Mouse (Mus musculus): ENCODE results near the gene Pth2. TPM values are rescaled to one million over a fixed set of nuclear protein-coding genes. Genes with fewer than 3 reads are reported as not detected.

Pth2 gene
- polyA plus RNA-seq, 1 experiment from 2014 or later: 2.4 TPM

GRCm38 (mm10) chr7:45192585-45193310 is 12.0 kb downstream of the Pth2 start:
- Histone ChIP-seq H3K4me3 (no peak overlapping the region), H3K36me3 (no peaks in the 10 kb centered on the region), H3K4me2 (replicated peaks) (no peak overlapping the region), H3K9me3 (no peaks in the 10 kb centered on the region), H3K27ac (replicated peaks) (no peak overlapping the region), H3K27me3 (peaks cover 46% of the 10 kb centered on the region), H3K4me1 (peaks cover 7% of the 10 kb centered on the region; the same call in 1 of the 2 replicates), H3K9ac (replicated peaks) (no peak overlapping the region; the same call in 1 of the 2 replicates)
- ATAC-seq (ENCODE audit: low FRiP score, low read depth): no peak
- 78% methylated on average over 7 of the region's 7 CpGs for WGBS

- Histone ChIP-seq H3K9ac (replicated peaks) (no peak overlapping the region), H3K36me3 (no peaks in the 10 kb centered on the region), H3K4me1 (peaks cover 11% of the 10 kb centered on the region; the same call in 1 of the 2 replicates), H3K27ac (replicated peaks) (no peak overlapping the region), H3K9me3 (no peaks in the 10 kb centered on the region), H3K4me2 (replicated peaks) (no peak overlapping the region), H3K4me3 (no peak overlapping the region), H3K27me3 (peaks cover 39% of the 10 kb centered on the region)
- ATAC-seq (ENCODE audit: low FRiP score, low read depth): no peak
- 57% methylated on average over 5 of the region's 5 CpGs for WGBS
Observed at GRCm38 (mm10) chr7:45193406-45193805, 12.6 kb downstream of the Pth2 start.

- Histone ChIP-seq H3K27ac (replicated peaks) (no peak overlapping the region), H3K4me1 (peaks cover 11% of the 10 kb centered on the region; the same call in 1 of the 2 replicates), H3K9ac (replicated peaks) (no peak overlapping the region), H3K9me3 (no peaks in the 10 kb centered on the region), H3K4me3 (no peak overlapping the region), H3K4me2 (replicated peaks) (no peak overlapping the region), H3K36me3 (no peaks in the 10 kb centered on the region), H3K27me3 (peaks cover 33% of the 10 kb centered on the region)
- WGBS: 76% methylated on average over 17 of the region's 17 CpGs
- ATAC-seq (ENCODE audit: low FRiP score, low read depth): no peak
Observed at GRCm38 (mm10) chr7:45193871-45194785, 13.3 kb downstream of the Pth2 start.

- no peak for ATAC-seq (ENCODE audit: low FRiP score, low read depth)
- H3K36me3 ChIP-seq: no peaks in the 10 kb centered on the region
- H3K4me1 ChIP-seq: peaks cover 11% of the 10 kb centered on the region; the same call in 1 of the 2 replicates
- H3K27ac ChIP-seq (replicated peaks): no peak overlapping the region
- H3K27me3 ChIP-seq: peaks cover 25% of the 10 kb centered on the region
- no peaks in the 10 kb centered on the region for H3K9me3 ChIP-seq
- no peak overlapping the region for H3K4me2 ChIP-seq (replicated peaks)
- H3K9ac ChIP-seq (replicated peaks): no peak overlapping the region
- no peak overlapping the region for H3K4me3 ChIP-seq
- 62% methylated on average over 13 of the region's 13 CpGs for WGBS
Observed at GRCm38 (mm10) chr7:45195341-45196175, 14.8 kb downstream of the Pth2 start.

GRCm38 (mm10) chr7:45196176-45196535 is 15.4 kb downstream of the Pth2 start:
- Histone ChIP-seq H3K9me3 (no peaks in the 10 kb centered on the region), H3K9ac (replicated peaks) (no peak overlapping the region), H3K4me2 (replicated peaks) (no peak overlapping the region), H3K4me1 (peaks cover 11% of the 10 kb centered on the region; the same call in 1 of the 2 replicates), H3K27ac (replicated peaks) (no peak overlapping the region), H3K4me3 (no peak overlapping the region), H3K36me3 (no peaks in the 10 kb centered on the region), H3K27me3 (peaks cover 20% of the 10 kb centered on the region)
- ATAC-seq (ENCODE audit: low FRiP score, low read depth): no peak
- WGBS: 85% methylated on average over 4 of the region's 4 CpGs

- WGBS: 69% methylated on average over 5 of the region's 5 CpGs
- no peak overlapping the region for H3K27ac ChIP-seq (replicated peaks)
- H3K9me3 ChIP-seq: no peaks in the 10 kb centered on the region
- H3K36me3 ChIP-seq: no peaks in the 10 kb centered on the region
- no peak overlapping the region for H3K4me2 ChIP-seq (replicated peaks)
- H3K4me1 ChIP-seq: peaks cover 8% of the 10 kb centered on the region; the same call in 1 of the 2 replicates
- H3K27me3 ChIP-seq: peaks cover 12% of the 10 kb centered on the region; the same call in 1 of the 2 replicates
- ATAC-seq (ENCODE audit: low FRiP score, low read depth): no peak
- H3K9ac ChIP-seq (replicated peaks): no peak overlapping the region
- H3K4me3 ChIP-seq: no peak overlapping the region
Observed at GRCm38 (mm10) chr7:45196994-45197393, 16.2 kb downstream of the Pth2 start.

GRCm38 (mm10) chr7:45198435-45198834 is 17.6 kb downstream of the Pth2 start:
- 16% methylated on average over 5 of the region's 5 CpGs for WGBS
- no peaks in the 10 kb centered on the region for H3K36me3 ChIP-seq
- peaks cover 24% of the 10 kb centered on the region for H3K27me3 ChIP-seq
- peaks cover 8% of the 10 kb centered on the region; the same call in 1 of the 2 replicates for H3K4me1 ChIP-seq
- H3K4me3 ChIP-seq: no peak overlapping the region
- ATAC-seq (ENCODE audit: low FRiP score, low read depth): peak; percentile 48; the same call in 1 of the 2 replicates
- H3K9ac ChIP-seq (replicated peaks): no peak overlapping the region
- no peaks in the 10 kb centered on the region for H3K9me3 ChIP-seq
- no peak overlapping the region for H3K27ac ChIP-seq (replicated peaks)
- H3K4me2 ChIP-seq (replicated peaks): no peak overlapping the region

GRCm38 (mm10) chr7:45198961-45199360 is 18.2 kb downstream of the Pth2 start:
- Histone ChIP-seq H3K4me1 (peaks cover 8% of the 10 kb centered on the region; the same call in 1 of the 2 replicates), H3K27me3 (peaks cover 30% of the 10 kb centered on the region)
- 84% methylated on average over 11 of the region's 11 CpGs for WGBS

GRCm38 (mm10) chr7:45202654-45203053 is 21.9 kb downstream of the Pth2 start:
- Histone ChIP-seq H3K36me3 (no peaks in the 10 kb centered on the region), H3K4me2 (replicated peaks) (no peak overlapping the region), H3K4me1 (peaks cover 8% of the 10 kb centered on the region; the same call in 1 of the 2 replicates), H3K9ac (replicated peaks) (no peak overlapping the region), H3K9me3 (no peaks in the 10 kb centered on the region), H3K4me3 (no peak overlapping the region), H3K27ac (replicated peaks) (no peak overlapping the region), H3K27me3 (peaks cover 31% of the 10 kb centered on the region)
- WGBS: 65% methylated on average over 10 of the region's 10 CpGs
- ATAC-seq (ENCODE audit: low FRiP score, low read depth): no peak

More at GRCm38 (mm10) chr7:45198961-45199360, 18.2 kb downstream of the Pth2 start:
- ATAC-seq (ENCODE audit: low FRiP score, low read depth): no peak
- H3K36me3 ChIP-seq: no peaks in the 10 kb centered on the region
- H3K9me3 ChIP-seq: no peaks in the 10 kb centered on the region
- no peak overlapping the region for H3K9ac ChIP-seq (replicated peaks)
- no peak overlapping the region for H3K4me2 ChIP-seq (replicated peaks)
- no peak overlapping the region for H3K4me3 ChIP-seq
- no peak overlapping the region for H3K27ac ChIP-seq (replicated peaks)

- Histone ChIP-seq H3K27me3 (peaks cover 36% of the 10 kb centered on the region), H3K27ac (replicated peaks) (peak within 1 kb of the TSS; percentile 72; the same call in 1 of the 2 replicates), H3K4me1 (peaks cover 3% of the 10 kb centered on the region; the same call in 1 of the 2 replicates), H3K4me2 (replicated peaks) (peak within 1 kb of the TSS; percentile 52), H3K9me3 (no peaks in the 10 kb centered on the region), H3K9ac (replicated peaks) (peak within 1 kb of the TSS; percentile 54), H3K4me3 (peak within 1 kb of the TSS; percentile 47), H3K36me3 (no peaks in the 10 kb centered on the region)
- 9% methylated on average over 44 of the region's 44 CpGs for WGBS
- peak; percentile 95 for ATAC-seq (ENCODE audit: low FRiP score, low read depth)
Observed at GRCm38 (mm10) chr7:45204380-45205143, 23.8 kb downstream of the Pth2 start, which contains the start of gene Ccdc155. Gene Ccdc155 (minus strand): TSS chr7:45204892.

- Histone ChIP-seq H3K9ac (replicated peaks) (no peak overlapping the region), H3K4me3 (no peak overlapping the region), H3K9me3 (no peaks in the 10 kb centered on the region), H3K27me3 (peaks cover 53% of the 10 kb centered on the region), H3K36me3 (no peaks in the 10 kb centered on the region), H3K4me1 (peaks cover 3% of the 10 kb centered on the region; the same call in 1 of the 2 replicates), H3K4me2 (replicated peaks) (no peak overlapping the region), H3K27ac (replicated peaks) (no peak overlapping the region)
- no peak for ATAC-seq (ENCODE audit: low FRiP score, low read depth)
- 83% methylated on average over 6 of the region's 6 CpGs for WGBS
Observed at GRCm38 (mm10) chr7:45208260-45208659, 27.5 kb downstream of the Pth2 start.
